Mouse (Mus musculus) Patski (cell line): Measurements from ENCODE around the gene Hist2h2aa1. TPM values are rescaled to one million over a fixed set of nuclear protein-coding genes. Genes with fewer than 3 reads are reported as not detected.
A peak's percentile ranks its signal among the peaks of the same experiment; 100 is the strongest.

Experiments
- ATAC-seq: fragments of 100-300 bp; one replicate; pipeline ENCODE4 v1.8.0; 2021
- CTCF ChIA-PET: fragments of 350-600 bp; sonication (Branson Sonifier 250); formaldehyde crosslinking; loops from one replicate; lab custom pipeline; 2022; ENCODE audit warnings: inconsistent platforms; lab: Charles Lee
- POLR2A ChIA-PET: fragments of 350-600 bp; sonication (Branson Sonifier 250); formaldehyde crosslinking; loops from one replicate; lab custom pipeline; 2022; ENCODE audit warnings: antibody characterized with exemption, inconsistent platforms; lab: Charles Lee
- DNase-seq: peaks from one replicate; pipeline ENCODE4 v3.0.0-alpha.2; 2011; ENCODE audit warnings: low read depth, low spot score
- H3K27me3 ChIP-seq: fragments of 371-371 bp; one replicate; pipeline ENCODE4 v1.5.1; 2021
- CTCF ChIP-seq: fragments of 100-300 bp; IDR thresholded peaks from one replicate; pipeline ENCODE4 v1.5.1; 2021
- in situ Hi-C: fragments of 300-500 bp; cut with MboI; formaldehyde crosslinking; loops from 3 replicates; pipeline ENCODE4 v1.11.1; 2018; ENCODE audit warnings: low pct_unique_long_range_greater_than_20kb, mixed read lengths
- polyA plus RNA-seq: library from polyadenylated mRNA; unstranded; gene quantifications from one replicate; pipeline ENCODE4 v1.2.3, GENCODE M21; 2021

Hist2h2aa1 gene
- polyA plus RNA-seq, 1 experiment from 2014 or later, result 8.0 TPM

DNA sequence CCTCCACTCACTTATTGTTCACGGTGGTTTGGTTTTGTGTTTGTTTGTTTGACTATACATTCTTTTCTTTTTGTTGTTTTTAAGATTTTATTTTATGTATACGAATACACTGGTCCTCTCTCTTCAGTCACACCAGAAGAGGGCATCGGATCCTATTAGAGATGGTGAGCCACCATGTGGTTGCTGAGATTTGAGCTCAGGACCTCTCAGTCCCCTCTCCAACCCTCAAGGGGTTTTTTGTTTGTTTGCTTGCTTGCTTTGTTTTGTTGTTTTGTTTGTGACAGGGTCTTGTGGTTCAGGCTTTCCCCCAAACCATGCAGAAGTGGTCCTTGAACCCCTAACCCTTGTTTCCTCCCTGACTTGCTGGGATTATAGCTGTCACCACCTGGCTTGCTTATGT lies 16.3 kb downstream of the Hist2h2aa1 start:
- ChIA-PET CTCF (interaction anchor here (0.6 to 2.6 kb wide), 14 partner anchors 10 to 361 kb away, joined by 3 to 9 read pairs (median 3); partner anchors contain the start of genes Bola1 and Hist2h2ab), POLR2A (interaction anchor here (0.6 to 2.8 kb wide), 10 partner anchors 7 to 405 kb away, joined by 3 to 13 read pairs (median 6); partner anchors contain the start of genes Bola1, Hist2h2ab, Hist2h2ac and Hist2h2be)
- ATAC-seq (no peak), DNase-seq (no peak)
- peak; percentile 52 for TF ChIP-seq CTCF
- in situ Hi-C loops, result loop anchor here (10.0 kb wide), 1 partner anchor 197 kb away; no protein-coding TSS in a partner anchor
- no peaks in the 10 kb centered on the region for H3K27me3 ChIP-seq

GRCm38 (mm10) chr3:96262216-96262875 lies 17.0 kb downstream of the Hist2h2aa1 start:
- DNase-seq, result no peak
- ChIA-PET POLR2A (interaction anchor here (0.6 to 2.8 kb wide), 15 partner anchors 8 to 1039 kb away, joined by 3 to 13 read pairs (median 4); partner anchors contain the start of genes Bola1, Hist2h2aa1, Hist2h2ab and Hist2h2ac), CTCF (interaction anchor here (0.6 to 2.6 kb wide), 16 partner anchors 9 to 362 kb away, joined by 3 to 9 read pairs (median 3); partner anchors contain the start of genes Bola1 and Hist2h2ab)
- H3K27me3 ChIP-seq, result no peaks in the 10 kb centered on the region
- TF ChIP-seq CTCF, result no peak
- peak; percentile 59 for ATAC-seq
- in situ Hi-C loops, result loop anchor here (10.0 kb wide), 1 partner anchor 198 kb away; no protein-coding TSS in a partner anchor

DNA sequence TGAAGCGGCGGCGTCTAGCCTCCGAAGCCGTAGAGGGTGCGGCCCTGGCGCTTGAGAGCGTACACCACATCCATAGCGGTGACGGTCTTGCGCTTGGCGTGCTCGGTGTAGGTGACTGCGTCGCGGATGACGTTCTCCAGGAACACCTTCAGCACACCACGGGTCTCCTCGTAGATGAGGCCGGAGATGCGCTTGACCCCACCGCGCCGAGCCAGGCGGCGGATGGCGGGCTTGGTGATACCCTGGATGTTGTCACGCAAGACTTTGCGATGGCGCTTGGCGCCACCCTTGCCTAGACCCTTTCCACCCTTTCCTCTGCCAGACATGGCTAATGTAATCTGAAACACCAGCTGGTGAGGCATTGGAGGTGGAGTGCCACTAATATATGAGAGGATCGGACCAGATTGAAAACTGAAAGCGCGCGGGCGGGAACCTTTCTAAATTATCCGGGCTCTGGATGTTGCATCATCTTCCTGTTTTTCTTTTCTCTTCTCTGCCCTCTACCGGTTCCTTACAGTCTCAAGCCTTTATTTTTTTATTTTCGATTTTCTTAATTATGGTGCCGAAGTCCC lies 17.8 kb downstream of the Hist2h2aa1 start, which contains the start of gene Hist2h4:
Gene Hist2h4, minus strand, starts transcription at position 333 of the 572 bp plus-strand sequence.
- ATAC-seq, result peak; percentile 66
- no peaks in the 10 kb centered on the region for H3K27me3 ChIP-seq
- ChIA-PET POLR2A (interaction anchor here (0.5 to 2.8 kb wide), 11 partner anchors 9 to 165 kb away, joined by 3 to 13 read pairs (median 6); partner anchors contain the start of genes Bola1, Hist2h2aa1 and Hist2h2ab), CTCF (interaction anchor here (0.8 to 2.6 kb wide), 8 partner anchors 9 to 197 kb away, joined by 3 to 9 read pairs (median 3); partner anchors contain the start of genes Bola1 and Hist2h2ab)
- in situ Hi-C loops, result loop anchor here (10.0 kb wide), 1 partner anchor 198 kb away; no protein-coding TSS in a partner anchor
- TF ChIP-seq CTCF, result peak; percentile 93
- DNase-seq, result peak; percentile 97

- no peaks in the 10 kb centered on the region for H3K27me3 ChIP-seq
- ATAC-seq (no peak), DNase-seq (no peak)
- POLR2A ChIA-PET, result interaction anchor here (0.5 to 2.8 kb wide), 10 partner anchors 10 to 164 kb away, joined by 3 to 13 read pairs (median 6); partner anchors contain the start of genes Bola1, Hist2h2aa1, Hist2h2ab and Hist2h2ac
- peak; percentile 5 for TF ChIP-seq CTCF
- CTCF ChIA-PET, result interaction anchor here (0.8 to 2.6 kb wide), 6 partner anchors 21 to 198 kb away, joined by 3 to 9 read pairs (median 3); partner anchors contain the start of genes Bola1 and Hist2h2ab
- in situ Hi-C loops, result loop anchor here (10.0 kb wide), 1 partner anchor 199 kb away; no protein-coding TSS in a partner anchor
Observed at GRCm38 (mm10) chr3:96263558-96264403, 18.5 kb downstream of the Hist2h2aa1 start.

- no peak for ATAC-seq
- no peaks in the 10 kb centered on the region for H3K27me3 ChIP-seq
- CTCF ChIA-PET, result interaction anchor here (1.2 kb wide), 1 partner anchor 24 kb away, joined by 3 read pairs; no protein-coding TSS in a partner anchor
- POLR2A ChIA-PET, result interaction anchor here (1.0 to 1.3 kb wide), 3 partner anchors 9 to 43 kb away, joined by 3 to 5 read pairs (median 5); partner anchors contain the start of genes Hist2h2ac and Hist2h2be
- no peak for DNase-seq
- TF ChIP-seq CTCF, result no peak
- in situ Hi-C loops, result loop anchor here (10.0 kb wide), 1 partner anchor 200 kb away; no protein-coding TSS in a partner anchor
Observed at GRCm38 (mm10) chr3:96264404-96264949, 19.2 kb downstream of the Hist2h2aa1 start.

DNA sequence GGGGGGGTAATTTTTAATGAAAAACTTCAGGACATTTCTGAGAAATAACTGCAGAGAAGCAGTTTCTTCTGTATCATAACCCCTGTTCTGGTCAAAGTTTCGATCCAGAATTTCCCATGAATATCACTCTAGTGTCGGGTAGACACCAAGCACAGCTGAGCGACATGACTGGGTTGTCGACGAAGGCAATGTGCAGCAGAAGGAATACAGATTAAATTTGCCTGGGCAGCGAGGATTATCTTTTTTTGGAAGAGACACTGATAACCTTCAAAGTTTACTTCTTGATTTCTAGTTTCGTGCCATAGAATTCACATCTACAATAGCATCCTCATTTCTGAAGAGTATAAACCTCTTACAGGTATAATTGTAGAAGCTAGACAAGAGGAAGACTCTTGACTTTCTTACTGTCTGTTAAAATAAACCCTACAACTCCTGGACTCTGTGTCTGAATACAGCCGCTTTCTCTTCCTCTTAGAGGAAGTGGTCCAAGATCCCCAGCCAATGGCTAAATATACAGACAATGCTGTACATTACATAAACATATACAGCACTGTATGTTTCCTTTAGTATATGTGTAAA lies 20.9 kb downstream of the Hist2h2aa1 start:
- DNase-seq (no peak), ATAC-seq (no peak)
- no peak for TF ChIP-seq CTCF
- in situ Hi-C loops, result loop anchor here (5.0 to 10.0 kb wide), 2 partner anchors 44 to 201 kb away; partner anchors contain the start of genes Hist2h2ac and Hist2h2be
- no peaks in the 10 kb centered on the region for H3K27me3 ChIP-seq
- CTCF ChIA-PET, result interaction anchor here (1.2 kb wide), 1 partner anchor 11 kb away, joined by 4 read pairs; no protein-coding TSS in a partner anchor
- POLR2A ChIA-PET, result interaction anchor here (0.6 to 0.7 kb wide), 2 partner anchors 23 to 433 kb away, joined by 3 to 4 read pairs; no protein-coding TSS in a partner anchor

GRCm38 (mm10) chr3:96267541-96267940 lies 22.2 kb downstream of the Hist2h2aa1 start:
- DNase-seq, result no peak
- ChIA-PET POLR2A (interaction anchor here (0.9 to 3.6 kb wide), 2 partner anchors 24 to 47 kb away, joined by 3 to 35 read pairs; partner anchors contain the start of genes Bola1, Hist2h2ab, Hist2h2ac and Hist2h2be), CTCF (interaction anchor here (3.3 kb wide), 1 partner anchor 11 kb away, joined by 16 read pairs; no protein-coding TSS in a partner anchor)
- in situ Hi-C loops, result loop anchor here (5.0 to 10.0 kb wide), 2 partner anchors 45 to 203 kb away; partner anchors contain the start of genes Hist2h2ac and Hist2h2be
- no peaks in the 10 kb centered on the region for H3K27me3 ChIP-seq
- ATAC-seq, result no peak
- no peak for TF ChIP-seq CTCF
